Mouse (Mus musculus) megakaryocyte, adult 5-6 weeks (primary cell): ENCODE data around the gene Rbm4. TPM values are rescaled to one million over a fixed set of nuclear protein-coding genes. Genes with fewer than 3 reads are reported as not detected.
"Not testable (repeated sequence)": the region's sequence is repeated elsewhere in the genome, so short reads cannot be mapped to it uniquely, and the experiment has no call there.

Experiments
- ATAC-seq: 2 replicates; pipeline ENCODE4 v1.8.0; 2016; ENCODE audit warnings: mild to moderate bottlenecking, inconsistent platforms; ENCODE audit not compliant: poor library complexity, severe bottlenecking
- total RNA-seq, 2 experiments: library from RNA; stranded (forward) in 1 of 2; stranded (reverse) in 1 of 2; fragments of 153-499, 151-499 nt in 1 of 2; fragments of 221-1000, 200-1000 nt in 1 of 2; gene quantifications; 2 replicates each; pipeline versions ENCODE4 v1.2.3 to v1.2.4; 2015 to 2017

Rbm4 gene
- total RNA-seq, 2 experiments from 2014 or later = 22.5 to 51.7 TPM

DNA sequence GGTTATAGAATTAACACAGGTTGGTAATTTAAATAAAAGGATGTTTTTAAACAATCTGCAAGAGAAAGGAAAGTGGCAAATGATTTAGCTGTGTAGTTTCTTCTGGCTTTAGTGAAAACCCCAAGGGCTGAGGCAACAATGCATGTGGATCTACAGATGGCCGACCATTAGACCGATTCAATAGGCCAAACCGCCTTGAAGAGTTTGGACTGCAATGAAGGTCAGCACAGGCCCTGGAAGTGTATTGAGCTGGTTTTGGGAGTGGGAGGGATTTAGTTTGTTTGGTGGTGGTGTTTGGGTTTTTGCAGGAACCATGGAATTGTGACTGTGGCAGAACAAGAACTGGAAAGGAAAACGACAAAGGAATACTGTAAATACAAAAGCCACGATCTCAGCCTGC, 5.4 kb upstream of the Rbm4 start:
- ATAC-seq = no peak

DNA sequence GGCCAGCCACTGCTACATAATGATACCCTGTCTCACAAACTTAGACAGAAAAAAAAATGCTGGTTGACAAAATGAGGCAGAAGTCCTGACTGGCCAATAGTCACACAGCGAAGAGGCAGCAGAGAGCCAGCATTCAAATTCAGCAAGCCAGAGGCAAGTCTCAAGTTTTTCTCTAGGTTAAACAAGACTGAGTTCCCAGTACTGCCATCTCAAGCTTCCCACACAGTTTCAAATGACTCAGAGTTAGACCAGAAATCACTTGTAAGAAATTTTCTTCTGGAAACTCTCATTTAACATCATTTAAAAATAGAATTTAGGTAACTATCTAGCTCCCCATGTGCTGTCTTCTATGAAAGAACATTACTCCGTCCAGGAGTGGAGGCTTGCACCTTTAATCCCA, 4.1 kb upstream of the Rbm4 start:
- no peak for ATAC-seq

DNA sequence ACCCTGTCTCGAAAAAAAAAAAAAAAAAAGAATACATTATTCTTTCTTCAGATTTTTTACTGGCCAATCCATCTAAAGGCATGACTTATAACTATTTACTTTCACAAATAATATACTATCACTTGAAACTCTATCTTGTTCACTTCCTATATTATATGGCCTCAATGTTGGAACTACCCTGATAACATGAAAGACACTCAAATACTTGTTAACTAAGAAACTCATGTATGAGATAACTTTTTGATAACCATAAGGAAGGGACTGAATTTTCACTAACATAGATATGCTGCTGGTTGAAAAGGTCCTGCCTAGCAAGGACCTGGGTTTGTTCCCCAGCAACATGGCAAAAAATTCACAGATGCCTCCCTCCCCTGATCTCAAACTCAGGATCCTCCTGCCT, 2.2 kb upstream of the Rbm4 start:
- ATAC-seq = no peak

GRCm38 (mm10) chr19:4793281-4793830, 345 bp downstream of the Rbm4 start:
- no peak for ATAC-seq

- no peak for ATAC-seq
Observed at GRCm38 (mm10) chr19:4786313-4786712, 7.4 kb downstream of the Rbm4 start.

- ATAC-seq = no peak
Observed at GRCm38 (mm10) chr19:4785206-4785605, 8.5 kb downstream of the Rbm4 start.

GRCm38 (mm10) chr19:4782891-4783290, 10.8 kb downstream of the Rbm4 start:
- no peak for ATAC-seq

DNA sequence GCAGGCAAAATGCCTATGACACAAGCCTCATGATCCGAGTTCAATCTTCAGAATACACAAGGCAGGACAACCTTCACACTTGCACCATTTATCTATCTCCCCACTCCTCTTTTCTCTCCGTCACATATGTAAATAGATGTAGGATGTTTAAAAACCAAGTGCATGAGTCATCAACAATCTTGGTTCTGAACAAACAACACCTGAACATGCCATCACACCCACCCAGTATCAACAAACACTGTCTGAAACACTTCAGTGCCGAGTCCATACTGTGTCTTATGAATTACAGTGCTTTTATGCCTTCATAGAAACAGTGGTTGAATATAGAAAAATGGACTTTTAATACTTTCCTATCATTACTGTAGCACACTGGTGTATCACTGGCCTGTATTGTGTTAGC, 20.9 kb downstream of the Rbm4 start:
- no peak for ATAC-seq

DNA sequence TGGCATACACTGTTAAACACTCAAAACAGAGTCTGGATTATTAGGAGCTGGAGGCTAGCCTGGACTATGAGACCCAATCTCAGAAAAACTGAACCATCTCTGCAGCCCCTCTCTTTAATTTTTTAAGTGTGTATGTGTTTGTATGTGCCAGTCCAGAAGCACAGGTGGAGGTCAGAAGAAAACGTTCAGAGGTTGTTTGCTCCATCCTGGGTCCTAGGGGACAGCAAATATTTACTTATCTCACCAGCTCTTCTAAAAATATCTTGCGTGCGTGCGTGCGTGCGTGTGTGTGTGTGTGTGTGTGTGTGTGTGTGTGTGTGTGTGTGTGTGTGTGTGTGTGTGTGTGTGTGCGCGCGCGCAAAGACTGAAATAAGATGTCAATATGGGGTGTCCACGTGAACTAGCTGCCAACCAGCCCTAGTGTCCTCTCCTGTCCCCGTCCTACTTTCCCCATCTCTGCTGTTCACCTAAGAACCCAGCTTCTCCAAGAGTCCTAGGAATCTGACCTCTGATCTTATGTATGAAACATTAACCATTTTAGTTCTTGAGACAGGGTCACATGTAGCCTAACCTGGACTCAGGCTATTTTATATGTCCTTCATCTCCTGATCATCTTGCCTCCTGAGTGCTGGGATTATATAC, 26.1 kb downstream of the Rbm4 start:
- ATAC-seq = no peak

GRCm38 (mm10) chr19:4762876-4763275, 30.8 kb downstream of the Rbm4 start:
- ATAC-seq = no peak

- not testable (repeated sequence) for ATAC-seq
Observed at GRCm38 (mm10) chr19:4760544-4760943, 33.2 kb downstream of the Rbm4 start.

DNA sequence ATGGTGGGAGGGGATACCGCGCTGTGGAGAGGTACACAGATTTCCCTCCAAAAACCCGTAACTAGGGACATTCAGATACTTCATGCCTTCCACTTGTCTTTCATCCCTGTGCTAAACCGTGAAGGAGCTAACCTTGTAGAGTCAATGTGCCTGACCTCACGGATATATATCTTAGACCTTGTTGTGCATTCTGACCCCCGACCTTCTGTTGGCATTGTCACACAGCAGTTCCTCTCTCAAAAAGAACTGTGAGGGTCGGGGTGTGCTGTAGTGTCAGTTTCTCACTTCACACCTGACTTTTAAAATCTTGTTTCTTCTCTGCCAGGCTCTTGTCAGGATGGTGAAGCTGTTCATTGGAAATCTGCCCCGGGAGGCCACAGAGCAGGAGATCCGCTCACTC, 36.8 kb downstream of the Rbm4 start:
- no peak for ATAC-seq

- peak; percentile 97 for ATAC-seq
Observed at GRCm38 (mm10) chr19:4756193-4756911, 37.3 kb downstream of the Rbm4 start, which contains the start of gene Rbm4b. Gene Rbm4b (plus strand): TSS chr19:4756497.

DNA sequence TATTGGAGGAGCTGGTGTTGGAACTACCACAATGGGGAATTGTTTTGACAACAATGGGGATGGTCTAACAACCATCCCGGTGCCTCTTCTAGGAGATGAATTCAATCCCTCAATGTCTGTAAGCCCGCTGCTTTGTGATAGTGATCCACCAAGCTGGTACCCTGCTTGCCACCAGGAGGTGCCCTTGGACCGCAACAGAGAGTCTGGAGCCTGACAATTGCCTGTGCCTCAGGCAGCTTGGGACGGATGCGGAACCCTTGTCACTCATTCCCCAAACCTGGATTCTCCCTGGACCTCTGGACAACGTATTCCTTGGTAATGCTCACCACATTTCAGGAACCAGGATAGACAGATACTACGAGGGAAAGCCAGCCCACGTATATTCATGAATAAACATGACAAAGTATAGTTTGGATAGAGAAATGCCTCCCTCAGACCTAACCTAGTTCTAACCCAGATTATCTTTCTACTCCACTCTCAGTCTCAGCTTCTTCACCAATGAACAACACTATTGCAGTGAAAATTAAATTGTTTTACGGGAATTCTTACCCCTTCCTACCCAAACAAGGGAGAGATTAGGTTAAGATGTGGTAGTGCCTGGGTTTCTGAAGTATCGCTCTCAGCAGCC, 38.0 kb downstream of the Rbm4 start:
- peak; percentile 84 for ATAC-seq

- no peak for ATAC-seq
Observed at GRCm38 (mm10) chr19:4749975-4750374, 43.7 kb downstream of the Rbm4 start.

DNA sequence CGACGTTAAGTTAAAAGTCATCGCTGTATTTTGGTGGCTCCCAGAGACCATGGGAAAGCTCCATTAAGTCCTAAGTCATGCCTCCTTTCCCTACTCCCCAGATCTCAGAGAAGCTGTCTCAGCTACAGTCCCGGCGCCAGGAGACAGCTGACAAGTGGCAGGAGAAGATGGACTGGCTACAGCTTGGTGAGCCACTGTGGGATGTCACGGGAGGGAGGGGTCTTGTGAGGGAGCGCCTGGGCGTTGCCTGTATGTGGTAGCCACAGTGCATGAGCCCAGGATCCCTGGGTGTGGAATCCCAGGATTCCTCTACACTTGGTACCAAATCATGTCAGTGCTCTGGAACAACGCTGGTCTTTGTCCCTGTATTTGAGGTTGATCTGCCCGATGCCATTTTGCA, 45.2 kb downstream of the Rbm4 start:
- ATAC-seq = no peak

GRCm38 (mm10) chr19:4747631-4748312, 45.9 kb downstream of the Rbm4 start:
- no peak for ATAC-seq

DNA sequence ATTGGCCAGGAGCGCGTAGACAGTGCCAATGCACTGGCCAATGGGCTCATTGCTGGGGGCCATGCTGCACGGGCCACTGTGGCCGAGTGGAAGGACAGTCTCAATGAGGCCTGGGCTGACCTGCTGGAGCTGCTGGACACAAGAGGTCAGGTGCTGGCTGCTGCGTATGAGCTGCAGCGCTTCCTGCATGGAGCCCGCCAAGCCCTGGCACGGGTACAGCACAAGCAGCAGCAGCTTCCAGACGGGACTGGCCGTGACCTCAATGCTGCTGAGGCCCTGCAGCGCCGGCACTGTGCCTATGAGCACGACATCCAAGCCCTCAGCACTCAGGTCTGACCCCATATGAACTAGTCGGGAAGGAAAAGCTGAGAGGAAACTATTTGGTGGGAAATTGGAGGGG, 47.1 kb downstream of the Rbm4 start:
- no peak for ATAC-seq

DNA sequence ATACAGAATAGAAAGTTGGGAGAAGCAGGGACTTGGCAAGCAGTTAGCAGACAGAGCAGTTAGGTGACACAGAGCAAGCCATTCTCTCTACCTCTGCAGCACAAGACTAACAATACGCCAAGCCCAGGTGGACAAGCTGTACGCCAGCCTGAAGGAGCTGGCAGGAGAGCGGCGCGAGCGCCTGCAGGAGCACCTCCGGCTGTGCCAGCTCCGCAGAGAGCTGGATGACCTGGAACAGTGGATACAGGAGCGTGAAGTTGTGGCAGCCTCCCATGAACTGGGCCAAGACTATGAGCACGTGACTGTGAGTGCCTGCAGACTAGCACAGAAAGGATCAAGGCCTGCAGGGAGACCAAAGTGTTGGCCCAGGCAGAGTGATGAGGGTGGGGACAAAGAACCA, 48.0 kb downstream of the Rbm4 start:
- no peak for ATAC-seq

DNA sequence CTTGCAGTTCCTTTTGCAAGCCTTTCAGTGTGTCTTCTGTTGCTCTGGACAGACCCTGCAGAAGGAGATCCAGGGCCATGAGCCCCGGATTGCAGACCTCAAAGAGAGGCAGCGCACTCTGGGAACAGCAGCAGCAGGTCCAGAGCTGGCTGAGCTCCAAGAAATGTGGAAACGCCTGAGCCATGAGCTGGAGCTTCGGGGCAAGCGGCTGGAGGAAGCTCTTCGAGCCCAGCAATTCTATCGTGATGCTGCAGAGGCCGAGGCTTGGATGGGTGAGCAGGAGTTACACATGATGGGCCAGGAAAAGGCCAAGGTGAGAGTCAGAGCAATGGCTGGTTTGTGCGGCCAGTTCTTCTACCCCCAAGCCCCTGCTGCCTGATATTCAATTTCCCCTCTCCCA, 48.6 kb downstream of the Rbm4 start:
- ATAC-seq = no peak

- ATAC-seq = no peak
Observed at GRCm38 (mm10) chr19:4744026-4744425, 49.7 kb downstream of the Rbm4 start.
